Mouse (Mus musculus) cerebellum, postnatal 14 days (tissue): Measurements from ENCODE around the gene Ttll13.

Experiments used
- DNase-seq, 2 experiments: peaks; one replicate each; pipeline ENCODE4 v3.0.0; 2021; ENCODE audit warnings: mixed read lengths in 2 of 2

Gene Ttll13

GRCm38 (mm10) chr7:80215398-80215797 lies 30.8 kb upstream of the Ttll13 start:
- DNase-seq: peak; percentile 90 to 92

- DNase-seq: peak; percentile 61 to 64
Observed at GRCm38 (mm10) chr7:80216566-80216965, 29.6 kb upstream of the Ttll13 start.

- no peak for DNase-seq
Observed at GRCm38 (mm10) chr7:80218666-80219065, 27.5 kb upstream of the Ttll13 start.

- DNase-seq: no peak
Observed at GRCm38 (mm10) chr7:80220237-80220797, 25.9 kb upstream of the Ttll13 start.

GRCm38 (mm10) chr7:80221179-80221750 lies 24.9 kb upstream of the Ttll13 start:
- DNase-seq: no peak

- DNase-seq: no peak
Observed at GRCm38 (mm10) chr7:80227065-80227464, 19.1 kb upstream of the Ttll13 start.

- no peak for DNase-seq
Observed at GRCm38 (mm10) chr7:80230196-80230595, 16.0 kb upstream of the Ttll13 start.

- no peak for DNase-seq
Observed at GRCm38 (mm10) chr7:80231971-80232488, 14.1 kb upstream of the Ttll13 start.

GRCm38 (mm10) chr7:80232489-80233029 lies 13.6 kb upstream of the Ttll13 start, which contains the start of the genes Cib1 and Gdpgp1:
Cib1 (minus strand) TSS chr7:80232813.
Gdpgp1 (plus strand) TSS chr7:80232865.
- DNase-seq: peak; percentile 92 to 95

GRCm38 (mm10) chr7:80233799-80234198 lies 12.4 kb upstream of the Ttll13 start:
- DNase-seq: no peak

- DNase-seq: no peak
Observed at GRCm38 (mm10) chr7:80238542-80238941, 7.6 kb upstream of the Ttll13 start.

GRCm38 (mm10) chr7:80241661-80242060 lies 4.5 kb upstream of the Ttll13 start:
- no peak for DNase-seq

GRCm38 (mm10) chr7:80244851-80245250 lies 1.3 kb upstream of the Ttll13 start:
- DNase-seq: no peak

- no peak for DNase-seq
Observed at GRCm38 (mm10) chr7:80246859-80247258, 683 bp downstream of the Ttll13 start.

GRCm38 (mm10) chr7:80252437-80252836 lies 6.3 kb downstream of the Ttll13 start:
- no peak for DNase-seq

GRCm38 (mm10) chr7:80252886-80253285 lies 6.7 kb downstream of the Ttll13 start:
- no peak for DNase-seq

GRCm38 (mm10) chr7:80255981-80256380 lies 9.8 kb downstream of the Ttll13 start:
- no peak for DNase-seq

- no peak for DNase-seq
Observed at GRCm38 (mm10) chr7:80257706-80258105, 11.5 kb downstream of the Ttll13 start.

- DNase-seq: peak; percentile 88 to 90
Observed at GRCm38 (mm10) chr7:80260625-80261371, 14.6 kb downstream of the Ttll13 start, which contains the start of gene Ngrn. Ngrn (plus strand) TSS chr7:80261215.

GRCm38 (mm10) chr7:80261372-80261990 lies 15.3 kb downstream of the Ttll13 start:
- DNase-seq: peak in 1 of 2 experiments; percentile 23

GRCm38 (mm10) chr7:80264606-80265005 lies 18.4 kb downstream of the Ttll13 start:
- DNase-seq: no peak

- no peak for DNase-seq
Observed at GRCm38 (mm10) chr7:80267764-80268163, 21.6 kb downstream of the Ttll13 start.
